In genomic region chr2:31115943-31116731, GRCm38 (mm10) we compare ENCODE assay signal across 8 mouse cellular contexts. TPM values are rescaled to one million over a fixed set of nuclear protein-coding genes. Genes with fewer than 3 reads are reported as not detected.
DNase-seq lines count a peak whose midpoint lies in the region; ATAC-seq and TF ChIP-seq lines count a peak whose summit lies in the region.

No protein-coding gene starts in this region.

- 69% methylated on average over 10 of the region's 10 CpGs for WGBS in midbrain, embryonic 16.5 days
- 80% methylated on average over 10 of the region's 10 CpGs for WGBS in midbrain, embryonic 11.5 days
- WGBS in limb, embryonic 14.5 days, result 33% methylated on average over 10 of the region's 10 CpGs

- peak; percentile 21; the same call in 1 of the 2 replicates for ATAC-seq in midbrain, embryonic 16.5 days
- no peak for ATAC-seq in midbrain, embryonic 11.5 days (ENCODE audit: low FRiP score)
- ATAC-seq in limb, embryonic 14.5 days (ENCODE audit: low FRiP score, low read depth), result peak; percentile 75

- DNase-seq in embryo, embryonic 10 days (ENCODE audit: low spot score), result peak; percentile 40
- no peak for DNase-seq in embryo, embryonic 9.5 days (ENCODE audit: extremely low spot score)
- DNase-seq in midbrain, embryonic 11.5 days (ENCODE audit: low spot score, missing footprints), result no peak
- DNase-seq in limb, embryonic 14.5 days (ENCODE audit: low spot score), result peak; percentile 39
- DNase-seq in thymus, postnatal 4 days, result peak; percentile 76
- DNase-seq in ovary, adult 18-20 months (ENCODE audit: low spot score), result no peak
- DNase-seq in urinary bladder, postnatal 36 days (ENCODE audit: low spot score in 2 of 2), result no peak

- H3K9ac ChIP-seq in midbrain, embryonic 16.5 days (ENCODE audit: low read depth, low read length), result no peak overlapping the region
- H3K9ac ChIP-seq in midbrain, embryonic 11.5 days (ENCODE audit: low read length), result no peak overlapping the region
- H3K9ac ChIP-seq in limb, embryonic 14.5 days (ENCODE audit: low read depth, low read length, severe bottlenecking), result no peak overlapping the region

- TF ChIP-seq POLR2A in limb, embryonic 14.5 days (IDR thresholded peaks at IDR 0.05; ENCODE audit: borderline replicate concordance, extremely low read depth, insufficient read depth, insufficient read length), result no peak

- H3K4me3 ChIP-seq in midbrain, embryonic 16.5 days (ENCODE audit: low read depth, low read length), result no peak overlapping the region
- H3K4me3 ChIP-seq in midbrain, embryonic 11.5 days (ENCODE audit: low read depth, low read length), result no peak overlapping the region
- no peak overlapping the region for H3K4me3 ChIP-seq in limb, embryonic 14.5 days (replicated peaks; ENCODE audit: low read length)

- H3K4me1 ChIP-seq in midbrain, embryonic 16.5 days (ENCODE audit: control insufficient read depth, insufficient read depth, low read length), result peaks cover 2% of the 10 kb centered on the region; the same call in 1 of the 2 replicates
- no peaks in the 10 kb centered on the region for H3K4me1 ChIP-seq in midbrain, embryonic 11.5 days (ENCODE audit: control insufficient read depth, insufficient read depth, low read length)
- H3K4me1 ChIP-seq in limb, embryonic 14.5 days (ENCODE audit: control insufficient read depth, insufficient read depth, low read length), result peaks cover 21% of the 10 kb centered on the region

- no peaks in the 10 kb centered on the region for H3K9me3 ChIP-seq in midbrain, embryonic 16.5 days (replicated peaks; ENCODE audit: control insufficient read depth, low read length, poor library complexity, severe bottlenecking)
- H3K9me3 ChIP-seq in midbrain, embryonic 11.5 days (ENCODE audit: control insufficient read depth, low read length), result no peaks in the 10 kb centered on the region
- no peaks in the 10 kb centered on the region for H3K9me3 ChIP-seq in limb, embryonic 14.5 days (ENCODE audit: control insufficient read depth, low read length)

- H3K4me2 ChIP-seq in midbrain, embryonic 16.5 days (ENCODE audit: low read length), result no peak overlapping the region
- H3K4me2 ChIP-seq in midbrain, embryonic 11.5 days, result no peak overlapping the region
- H3K4me2 ChIP-seq in limb, embryonic 14.5 days (replicated peaks; ENCODE audit: low read depth, low read length, severe bottlenecking), result no peak overlapping the region

- no peak overlapping the region for H3K27ac ChIP-seq in midbrain, embryonic 16.5 days (ENCODE audit: low read length)
- no peak overlapping the region for H3K27ac ChIP-seq in midbrain, embryonic 11.5 days (ENCODE audit: low read depth, low read length)
- peak overlapping the region; percentile 70 for H3K27ac ChIP-seq in limb, embryonic 14.5 days (replicated peaks; ENCODE audit: low read depth, low read length)

- no peaks in the 10 kb centered on the region for H3K36me3 ChIP-seq in midbrain, embryonic 16.5 days (ENCODE audit: control insufficient read depth, insufficient read depth, low read length)
- H3K36me3 ChIP-seq in midbrain, embryonic 11.5 days (ENCODE audit: control insufficient read depth, insufficient read depth, low read length), result no peaks in the 10 kb centered on the region
- peaks cover 2% of the 10 kb centered on the region; the same call in 1 of the 2 replicates for H3K36me3 ChIP-seq in limb, embryonic 14.5 days (ENCODE audit: control insufficient read depth, insufficient read depth, low read length)

- no peaks in the 10 kb centered on the region for H3K27me3 ChIP-seq in midbrain, embryonic 16.5 days (ENCODE audit: control insufficient read depth, insufficient read depth, low read depth, low read length)
- no peaks in the 10 kb centered on the region for H3K27me3 ChIP-seq in midbrain, embryonic 11.5 days (ENCODE audit: control insufficient read depth, insufficient read depth, low read length)
- H3K27me3 ChIP-seq in limb, embryonic 14.5 days (ENCODE audit: control insufficient read depth, insufficient read depth, low read length), result no peaks in the 10 kb centered on the region

RNA-seq across cellular contexts. Expression of gene Fnbp1, which starts 25.7 kb away (rescaled TPM):
- 31.5 and 33.2 TPM in 2 replicates for polyA plus RNA-seq in midbrain, embryonic 16.5 days (2015; fragmentation: Nextera tagmentation; extraction: Ambion mirVana)
- polyA plus RNA-seq in midbrain, embryonic 11.5 days (2014; fragmentation: Nextera tagmentation; extraction: Ambion mirVana), result 10.8 and 11.5 TPM in 2 replicates
- 40.8 and 41.5 TPM in 2 replicates for polyA plus RNA-seq in limb, embryonic 14.5 days (2012; rRNA removed)
- polyA plus RNA-seq in limb, embryonic 14.5 days (2014; fragmentation: Nextera tagmentation; extraction: Ambion mirVana), result 25.6 and 26.6 TPM in 2 replicates

RNA-seq across cellular contexts. Expression of gene Gpr107, which starts 36.0 kb away (rescaled TPM):
- 34.9 and 43.6 TPM in 2 replicates for polyA plus RNA-seq in midbrain, embryonic 16.5 days (2015; fragmentation: Nextera tagmentation; extraction: Ambion mirVana)
- polyA plus RNA-seq in midbrain, embryonic 11.5 days (2014; fragmentation: Nextera tagmentation; extraction: Ambion mirVana), result 26.5 and 27.8 TPM in 2 replicates
- 34.5 and 37.0 TPM in 2 replicates for polyA plus RNA-seq in limb, embryonic 14.5 days (2012; rRNA removed)
- polyA plus RNA-seq in limb, embryonic 14.5 days (2014; fragmentation: Nextera tagmentation; extraction: Ambion mirVana), result 25.1 and 28.6 TPM in 2 replicates

Comparison
In these comparisons a context has a peak if more than half of its experiments do, and no peak if none do; other contexts are left out.
1. DNase-seq: peak in embryo, embryonic 10 days (single experiment), limb, embryonic 14.5 days (single experiment) and thymus, postnatal 4 days (single experiment); none in embryo, embryonic 9.5 days (single experiment), midbrain, embryonic 11.5 days (single experiment), ovary, adult 18-20 months (single experiment) and urinary bladder, postnatal 36 days (0 of 2).